Mouse (Mus musculus) hindbrain, embryonic 11.5 days (tissue): Measurements from ENCODE around the gene Sdk1. TPM values are rescaled to one million over a fixed set of nuclear protein-coding genes. Genes with fewer than 3 reads are reported as not detected.

Source experiments
- ATAC-seq: fragments of 200-750 bp; cut with Nextera tagmentation; 2 replicates; pipeline ENCODE4 v1.8.0; 2017; ENCODE audit warnings: mild to moderate bottlenecking, moderate TSS enrichment, moderate library complexity; ENCODE audit not compliant: low FRiP score
- DNase-seq: peaks from one replicate; pipeline ENCODE4 v3.0.0-alpha.2; 2015; ENCODE audit warnings: low spot score
- H3K27ac ChIP-seq: fragments of 300-500 bp; sonication (generic); 2 replicates; pipeline ENCODE4 v1.5.1; 2014; ENCODE audit warnings: mild to moderate bottlenecking, low read depth, low read length
- H3K27me3 ChIP-seq: fragments of 300-500 bp; sonication (generic); 2 replicates; pipeline ENCODE4 v1.6.1; 2014; ENCODE audit warnings: mild to moderate bottlenecking, low read length, moderate library complexity, mixed read lengths; ENCODE audit not compliant: control insufficient read depth, insufficient read depth
- H3K36me3 ChIP-seq: fragments of 300-500 bp; sonication (generic); 2 replicates; pipeline ENCODE4 v1.6.1; 2014; ENCODE audit warnings: mild to moderate bottlenecking, low read length, moderate library complexity, mixed read lengths; ENCODE audit not compliant: control insufficient read depth, insufficient read depth
- H3K4me1 ChIP-seq: fragments of 300-500 bp; sonication (generic); replicated peaks from 2 replicates; pipeline ENCODE4 v1.6.1; 2014; ENCODE audit warnings: low read length, mixed read lengths; ENCODE audit not compliant: control insufficient read depth, insufficient read depth
- H3K4me2 ChIP-seq: fragments of 300-500 bp; sonication (generic); replicated peaks from 2 replicates; pipeline ENCODE4 v1.6.1; 2014; ENCODE audit warnings: mild to moderate bottlenecking, low read depth, low read length
- H3K4me3 ChIP-seq: fragments of 300-500 bp; sonication (generic); 2 replicates; pipeline ENCODE4 v1.5.1; 2014; ENCODE audit warnings: low read depth, low read length
- H3K9ac ChIP-seq: fragments of 300-500 bp; sonication (generic); 2 replicates; pipeline ENCODE4 v1.6.1; 2014; ENCODE audit warnings: low read depth, low read length
- H3K9me3 ChIP-seq: fragments of 300-500 bp; sonication (generic); 2 replicates; pipeline ENCODE4 v1.6.1; 2016; ENCODE audit warnings: low read length; ENCODE audit not compliant: control insufficient read depth
- WGBS: fragments of 180-500 bp; shearing (Covaris S2); extraction: QIAGEN DNeasy Blood & Tissue Kit; methylation state at CpG from one replicate; pipeline ENCODE4 v1.1.7; 2014; 5-methylcytosine and 5-hydroxymethylcytosine counted together
- polyA plus RNA-seq: library from polyadenylated mRNA; unstranded; fragments of >200 nt; fragmentation: Nextera tagmentation; extraction: Ambion mirVana; gene quantifications from 2 replicates; pipeline ENCODE4 v1.2.1, GENCODE M21; 2014

Gene Sdk1
- polyA plus RNA-seq, 1 experiment from 2014 or later, result 1.1 TPM

- Histone ChIP-seq H3K9me3 (no peaks in the 10 kb centered on the region), H3K27ac (no peak overlapping the region), H3K4me3 (no peak overlapping the region), H3K9ac (no peak overlapping the region), H3K4me2 (no peak overlapping the region), H3K27me3 (no peaks in the 10 kb centered on the region), H3K4me1 (no peaks in the 10 kb centered on the region), H3K36me3 (no peaks in the 10 kb centered on the region)
- DNase-seq (peak; percentile 0), ATAC-seq (no peak)
- 73% methylated on average over 13 of the region's 13 CpGs for WGBS
Measured at GRCm38 (mm10) chr5:142074561-142075500, 833.5 kb downstream of the Sdk1 start.

- no peak overlapping the region for H3K4me2 ChIP-seq
- WGBS, result 96% methylated on average over 3 of the region's 3 CpGs
- no peaks in the 10 kb centered on the region for H3K27me3 ChIP-seq
- ATAC-seq, result no peak
- no peaks in the 10 kb centered on the region for H3K36me3 ChIP-seq
- H3K27ac ChIP-seq, result no peak overlapping the region
- H3K4me1 ChIP-seq, result no peaks in the 10 kb centered on the region
- no peak for DNase-seq
- no peak overlapping the region for H3K9ac ChIP-seq
- no peak overlapping the region for H3K4me3 ChIP-seq
- H3K9me3 ChIP-seq, result no peaks in the 10 kb centered on the region
Measured at GRCm38 (mm10) chr5:142080661-142081060, 839.4 kb downstream of the Sdk1 start.

DNA sequence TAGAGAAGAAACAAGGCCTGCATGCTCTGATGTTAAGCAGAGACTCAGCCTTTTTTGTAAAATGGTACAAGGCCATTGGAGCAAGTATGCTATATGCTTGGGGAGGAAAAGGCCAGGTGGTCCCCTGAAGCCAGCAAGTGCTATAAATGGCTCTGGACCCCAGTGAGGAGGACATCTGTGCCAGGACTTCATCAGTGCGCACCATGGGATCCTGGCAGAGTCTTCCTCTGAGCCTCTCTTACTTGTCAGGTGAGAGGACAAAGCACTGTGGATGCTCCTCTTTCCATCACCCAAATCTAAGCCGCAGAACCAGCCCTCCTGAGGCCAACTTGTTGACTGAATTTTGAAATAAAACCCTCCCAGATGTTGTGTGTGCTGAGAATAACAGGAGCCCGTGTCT, 839.8 kb downstream of the Sdk1 start:
- no peak overlapping the region for H3K9ac ChIP-seq
- no peak for DNase-seq

GRCm38 (mm10) chr5:142096377-142096841, 855.1 kb downstream of the Sdk1 start:
- 92% methylated on average over 11 of the region's 11 CpGs for WGBS
- no peaks in the 10 kb centered on the region for H3K36me3 ChIP-seq
- no peaks in the 10 kb centered on the region for H3K9me3 ChIP-seq
- no peak overlapping the region for H3K27ac ChIP-seq
- H3K9ac ChIP-seq, result no peak overlapping the region
- no peak overlapping the region for H3K4me2 ChIP-seq
- ATAC-seq (no peak), DNase-seq (no peak)
- no peak overlapping the region for H3K4me3 ChIP-seq
- no peaks in the 10 kb centered on the region for H3K27me3 ChIP-seq
- no peaks in the 10 kb centered on the region for H3K4me1 ChIP-seq

More for the DNA sequence above, 839.8 kb downstream of the Sdk1 start:
- Histone ChIP-seq H3K27me3 (no peaks in the 10 kb centered on the region), H3K9me3 (no peaks in the 10 kb centered on the region), H3K4me3 (no peak overlapping the region), H3K4me2 (no peak overlapping the region), H3K4me1 (no peaks in the 10 kb centered on the region), H3K27ac (no peak overlapping the region), H3K36me3 (no peaks in the 10 kb centered on the region)
- ATAC-seq, result no peak
- WGBS, result 88% methylated on average over 3 of the region's 3 CpGs

- Histone ChIP-seq H3K36me3 (no peaks in the 10 kb centered on the region), H3K4me3 (no peak overlapping the region), H3K4me2 (no peak overlapping the region), H3K9me3 (no peaks in the 10 kb centered on the region), H3K9ac (no peak overlapping the region), H3K4me1 (no peaks in the 10 kb centered on the region), H3K27me3 (no peaks in the 10 kb centered on the region), H3K27ac (no peak overlapping the region)
- 51% methylated on average over 7 of the region's 7 CpGs for WGBS
- ATAC-seq (no peak), DNase-seq (no peak)
Measured at GRCm38 (mm10) chr5:142100176-142100575, 858.9 kb downstream of the Sdk1 start.

DNA sequence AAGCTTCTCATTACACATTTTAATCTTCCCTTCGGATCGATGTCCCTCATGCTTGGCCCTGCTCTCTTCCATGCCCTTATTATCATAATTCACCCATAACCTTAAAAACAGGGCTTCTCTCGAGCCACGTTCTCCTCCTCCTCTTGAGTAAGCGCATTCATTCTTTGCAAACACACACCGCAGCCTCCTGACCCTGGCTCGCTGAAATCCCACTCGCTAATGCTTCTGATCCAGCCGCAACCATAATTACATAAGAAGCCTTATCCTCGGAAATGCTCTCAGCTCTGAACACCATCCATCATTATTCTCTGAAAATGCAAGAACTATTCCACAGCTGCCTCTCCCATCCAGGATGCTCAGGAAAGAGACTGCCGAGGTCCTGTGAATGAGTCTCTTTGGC, 866.1 kb downstream of the Sdk1 start:
- Histone ChIP-seq H3K9me3 (no peaks in the 10 kb centered on the region), H3K36me3 (no peaks in the 10 kb centered on the region), H3K4me2 (no peak overlapping the region), H3K9ac (no peak overlapping the region), H3K4me3 (no peak overlapping the region), H3K27me3 (no peaks in the 10 kb centered on the region), H3K4me1 (no peaks in the 10 kb centered on the region), H3K27ac (0 out of 2 replicates have a peak overlapping the region, but pooled peaks have one; percentile 44)
- WGBS, result 70% methylated on average over 11 of the region's 11 CpGs
- DNase-seq (no peak), ATAC-seq (no peak)

- no peak overlapping the region for H3K4me3 ChIP-seq
- no peak overlapping the region for H3K27ac ChIP-seq
- no peaks in the 10 kb centered on the region for H3K27me3 ChIP-seq
- no peak overlapping the region for H3K4me2 ChIP-seq
- no peaks in the 10 kb centered on the region for H3K36me3 ChIP-seq
- DNase-seq (peak; percentile 7), ATAC-seq (no peak)
- WGBS, result 94% methylated on average over 6 of the region's 6 CpGs
- H3K4me1 ChIP-seq, result peaks cover 6% of the 10 kb centered on the region; the same call in 1 of the 2 replicates
- H3K9me3 ChIP-seq, result no peaks in the 10 kb centered on the region
- H3K9ac ChIP-seq, result no peak overlapping the region
Measured at GRCm38 (mm10) chr5:142111989-142112388, 870.7 kb downstream of the Sdk1 start.

GRCm38 (mm10) chr5:142113210-142114175, 872.2 kb downstream of the Sdk1 start:
- Histone ChIP-seq H3K4me1 (peaks cover 6% of the 10 kb centered on the region; the same call in 1 of the 2 replicates), H3K27ac (peak overlapping the region; percentile 34; the same call in 1 of the 2 replicates), H3K36me3 (no peaks in the 10 kb centered on the region), H3K9ac (no peak overlapping the region; the same call in 1 of the 2 replicates), H3K9me3 (no peaks in the 10 kb centered on the region), H3K4me3 (no peak overlapping the region), H3K27me3 (no peaks in the 10 kb centered on the region; the same call in 1 of the 2 replicates), H3K4me2 (no peak overlapping the region)
- peak; percentile 46 for DNase-seq
- ATAC-seq, result peak; percentile 89
- 21% methylated on average over 18 of the region's 18 CpGs for WGBS
